Mouse (Mus musculus): ENCODE data around the gene Tesk1. TPM values are rescaled to one million over a fixed set of nuclear protein-coding genes. Genes with fewer than 3 reads are reported as not detected.

The Tesk1 gene
- polyA plus RNA-seq (2016; fragmentation: Nextera tagmentation; extraction: Ambion mirVana): 12.7 and 15.0 TPM in 2 replicates

DNA sequence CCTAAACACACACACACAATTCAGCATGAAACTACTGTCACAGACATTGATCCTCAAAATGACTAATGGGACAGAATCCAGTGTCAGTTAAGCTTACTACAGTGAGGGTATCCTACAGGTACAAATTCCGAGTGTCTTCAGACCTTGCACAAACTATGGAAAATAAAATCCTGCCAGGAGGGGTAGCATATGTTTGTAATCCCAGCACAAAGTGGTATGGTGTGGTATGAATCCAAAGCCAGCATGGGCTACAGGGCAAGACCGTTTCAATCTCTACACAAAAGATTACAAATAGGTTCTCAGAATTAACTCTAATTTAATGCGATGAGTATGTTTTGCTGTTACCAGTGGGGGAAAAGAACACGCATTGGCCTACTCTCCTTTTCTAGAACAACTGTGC is at the start of gene Tesk1:
Gene Tesk1, plus strand, starts transcription at position 301 of the 400 bp plus-strand sequence.
- Histone ChIP-seq H3K9ac (replicated peaks) (peak within 1 kb of the TSS; percentile 100), H3K4me3 (peak within 1 kb of the TSS; percentile 96), H3K9me3 (no peaks in the 10 kb centered on the region), H3K4me2 (replicated peaks) (peak within 1 kb of the TSS; percentile 92), H3K27ac (replicated peaks) (peak within 1 kb of the TSS; percentile 96), H3K4me1 (peaks cover 13% of the 10 kb centered on the region), H3K36me3 (peaks cover 19% of the 10 kb centered on the region), H3K27me3 (0 out of 2 replicates have a peak, but pooled peaks cover 3% of the 10 kb centered on the region)
- 23% methylated on average over 4 of the region's 4 CpGs for WGBS
- peak; percentile 21; the same call in 1 of the 2 replicates for ATAC-seq (ENCODE audit: low FRiP score, low read depth)

DNA sequence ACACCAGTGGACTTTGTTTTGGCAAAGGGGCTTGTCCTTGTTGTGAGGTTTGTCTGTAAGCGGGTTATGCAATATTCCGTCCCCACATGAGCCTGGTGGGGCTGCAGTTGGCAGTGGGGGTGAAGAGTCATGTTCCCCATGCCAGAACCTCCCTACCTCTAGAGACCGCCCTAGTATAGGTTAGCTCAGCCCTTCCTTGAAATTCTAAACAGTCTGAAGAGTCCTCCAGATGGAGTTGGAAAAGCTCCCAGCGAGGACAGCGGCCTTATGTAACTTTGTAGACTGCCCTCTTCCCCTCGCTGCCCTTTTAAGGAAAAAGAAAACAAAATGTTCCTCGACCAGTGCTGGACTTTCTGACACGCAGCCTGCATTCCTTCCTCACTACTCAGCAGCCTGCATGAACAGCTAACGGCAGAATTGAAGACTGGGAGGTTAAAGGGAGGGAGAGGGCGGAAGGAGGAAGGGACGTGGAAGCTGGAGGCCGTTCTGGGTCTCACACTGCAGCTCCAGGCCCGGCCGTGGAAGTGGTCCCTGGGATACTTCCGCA is 47.3 kb upstream of the Tesk1 start:
- H3K27ac ChIP-seq (replicated peaks): no peak overlapping the region
- no peaks in the 10 kb centered on the region for H3K9me3 ChIP-seq
- no peak for ATAC-seq (ENCODE audit: low FRiP score, low read depth)
- H3K9ac ChIP-seq (replicated peaks): no peak overlapping the region
- H3K27me3 ChIP-seq: no peaks in the 10 kb centered on the region
- H3K4me3 ChIP-seq: no peak overlapping the region
- H3K4me2 ChIP-seq (replicated peaks): no peak overlapping the region
- peaks cover 14% of the 10 kb centered on the region for H3K4me1 ChIP-seq
- WGBS: 75% methylated on average over 15 of the region's 15 CpGs
- no peaks in the 10 kb centered on the region for H3K36me3 ChIP-seq

- ATAC-seq (ENCODE audit: low FRiP score, low read depth): no peak
- Histone ChIP-seq H3K4me3 (no peak overlapping the region), H3K4me1 (peaks cover 14% of the 10 kb centered on the region), H3K9me3 (no peaks in the 10 kb centered on the region), H3K27ac (replicated peaks) (no peak overlapping the region), H3K9ac (replicated peaks) (no peak overlapping the region), H3K4me2 (replicated peaks) (no peak overlapping the region), H3K36me3 (no peaks in the 10 kb centered on the region), H3K27me3 (no peaks in the 10 kb centered on the region)
- 94% methylated on average over 5 of the region's 5 CpGs for WGBS
Measured at GRCm38 (mm10) chr4:43395147-43395546, 46.6 kb upstream of the Tesk1 start.

DNA sequence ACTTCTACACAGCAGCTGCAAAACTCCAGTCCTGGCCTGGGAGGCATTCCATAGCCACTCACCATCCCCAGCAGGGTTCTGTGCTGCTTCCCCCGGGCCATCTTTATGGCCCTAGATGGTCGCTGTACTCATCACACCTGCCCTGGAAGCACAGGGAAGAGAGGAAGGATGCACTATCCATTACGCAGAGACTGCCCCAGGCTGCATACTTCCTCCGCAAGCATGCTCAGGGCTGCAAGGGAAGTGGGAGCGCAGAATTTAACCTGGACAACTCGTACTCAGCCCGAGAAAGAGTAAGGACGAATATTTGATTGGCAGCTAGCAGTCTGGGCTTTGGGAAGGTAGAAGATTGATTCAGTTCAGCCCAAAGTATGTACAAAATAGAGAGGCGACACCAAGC is 45.9 kb upstream of the Tesk1 start:
- Histone ChIP-seq H3K4me1 (peaks cover 17% of the 10 kb centered on the region), H3K9ac (replicated peaks) (no peak overlapping the region), H3K36me3 (no peaks in the 10 kb centered on the region), H3K27me3 (no peaks in the 10 kb centered on the region), H3K9me3 (no peaks in the 10 kb centered on the region), H3K4me3 (no peak overlapping the region), H3K27ac (replicated peaks) (no peak overlapping the region), H3K4me2 (replicated peaks) (no peak overlapping the region)
- no peak for ATAC-seq (ENCODE audit: low FRiP score, low read depth)
- WGBS: 81% methylated on average over 9 of the region's 9 CpGs

GRCm38 (mm10) chr4:43396381-43396780 is 45.4 kb upstream of the Tesk1 start:
- no peak overlapping the region for H3K9ac ChIP-seq (replicated peaks)
- no peaks in the 10 kb centered on the region for H3K36me3 ChIP-seq
- no peak overlapping the region for H3K4me2 ChIP-seq (replicated peaks)
- H3K9me3 ChIP-seq: no peaks in the 10 kb centered on the region
- no peaks in the 10 kb centered on the region for H3K27me3 ChIP-seq
- peaks cover 22% of the 10 kb centered on the region for H3K4me1 ChIP-seq
- H3K4me3 ChIP-seq: no peak overlapping the region
- WGBS: 86% methylated on average over 5 of the region's 5 CpGs
- no peak for ATAC-seq (ENCODE audit: low FRiP score, low read depth)
- no peak overlapping the region for H3K27ac ChIP-seq (replicated peaks)

- Histone ChIP-seq H3K4me2 (replicated peaks) (no peak overlapping the region), H3K27me3 (no peaks in the 10 kb centered on the region), H3K9me3 (no peaks in the 10 kb centered on the region), H3K4me3 (no peak overlapping the region), H3K27ac (replicated peaks) (no peak overlapping the region), H3K36me3 (no peaks in the 10 kb centered on the region), H3K9ac (replicated peaks) (no peak overlapping the region), H3K4me1 (peaks cover 24% of the 10 kb centered on the region)
- ATAC-seq (ENCODE audit: low FRiP score, low read depth): no peak
- 73% methylated on average over 4 of the region's 4 CpGs for WGBS
Measured at GRCm38 (mm10) chr4:43398014-43398413, 43.7 kb upstream of the Tesk1 start.

DNA sequence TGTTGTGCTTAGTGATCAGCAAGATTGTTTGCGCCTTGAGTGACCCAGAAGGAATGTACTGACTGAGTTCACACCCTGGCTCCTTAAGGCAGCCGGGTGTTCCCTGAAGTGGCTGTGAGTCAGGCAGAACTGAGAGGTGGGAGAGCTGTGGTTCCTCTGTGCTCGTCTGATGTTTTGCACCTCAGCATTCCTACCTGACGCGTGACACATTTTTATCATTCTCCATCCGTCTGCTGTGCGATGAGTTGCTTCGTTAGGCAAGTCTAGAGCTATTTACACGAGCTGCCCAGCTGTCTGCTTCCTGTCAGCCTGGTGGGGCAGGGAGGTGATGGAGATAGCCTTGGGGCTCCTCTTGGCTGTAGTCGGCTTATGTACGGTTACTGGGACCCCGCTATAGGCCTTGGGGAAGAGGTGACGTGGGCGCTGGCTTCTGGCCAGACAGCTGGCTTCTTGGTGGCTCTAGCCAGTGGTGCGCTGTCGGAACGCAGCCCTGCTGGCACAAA is 42.9 kb upstream of the Tesk1 start:
- no peaks in the 10 kb centered on the region for H3K27me3 ChIP-seq
- H3K4me1 ChIP-seq: peaks cover 24% of the 10 kb centered on the region
- peak overlapping the region; percentile 42; the same call in 1 of the 2 replicates for H3K27ac ChIP-seq (replicated peaks)
- no peak overlapping the region for H3K4me3 ChIP-seq
- no peaks in the 10 kb centered on the region for H3K36me3 ChIP-seq
- ATAC-seq (ENCODE audit: low FRiP score, low read depth): no peak
- 70% methylated on average over 17 of the region's 17 CpGs for WGBS
- H3K9me3 ChIP-seq: no peaks in the 10 kb centered on the region
- no peak overlapping the region for H3K9ac ChIP-seq (replicated peaks)
- H3K4me2 ChIP-seq (replicated peaks): no peak overlapping the region

DNA sequence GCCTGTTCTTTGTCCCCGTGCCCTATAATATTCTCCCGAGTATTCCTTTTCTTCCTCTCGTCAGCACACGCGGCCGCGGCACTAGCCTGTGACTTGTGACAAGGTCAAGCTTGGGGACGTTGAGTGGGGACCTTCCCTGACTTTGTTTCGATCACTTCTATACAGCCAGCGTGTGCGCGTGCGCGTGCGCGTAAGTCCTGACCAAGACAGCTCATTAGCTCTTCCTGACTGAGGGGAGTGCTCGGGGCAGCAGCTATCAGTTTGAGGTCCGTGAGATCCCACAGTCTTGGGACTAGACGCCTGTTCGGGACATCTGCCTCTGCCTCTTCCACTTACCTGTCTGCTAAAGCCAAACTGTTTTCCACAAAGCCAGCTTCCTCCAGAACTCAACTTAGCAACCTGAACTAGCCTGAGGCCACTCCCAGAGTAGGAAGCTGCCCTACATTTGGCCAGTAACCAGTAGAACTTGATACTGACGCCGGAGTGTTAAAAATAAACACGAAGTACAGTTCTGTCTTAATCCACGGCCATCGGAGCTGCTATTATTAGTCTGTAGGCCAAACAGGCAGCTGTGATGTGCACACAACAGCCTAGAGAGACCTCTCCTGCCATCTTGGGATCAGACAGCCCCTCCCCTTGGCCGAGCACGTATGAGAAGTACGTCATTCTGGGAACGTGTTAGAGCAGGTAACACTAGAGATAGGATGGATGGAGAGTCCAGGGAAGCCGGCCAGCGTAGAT is 42.2 kb upstream of the Tesk1 start:
- ATAC-seq (ENCODE audit: low FRiP score, low read depth): no peak
- Histone ChIP-seq H3K4me3 (no peak overlapping the region), H3K36me3 (no peaks in the 10 kb centered on the region), H3K27me3 (no peaks in the 10 kb centered on the region), H3K27ac (replicated peaks) (no peak overlapping the region), H3K9ac (replicated peaks) (no peak overlapping the region), H3K9me3 (no peaks in the 10 kb centered on the region), H3K4me1 (peaks cover 24% of the 10 kb centered on the region), H3K4me2 (replicated peaks) (no peak overlapping the region)
- WGBS: 89% methylated on average over 31 of the region's 31 CpGs

- 13% methylated on average over 10 of the region's 10 CpGs for WGBS
- Histone ChIP-seq H3K4me2 (replicated peaks) (no peak overlapping the region; the same call in 1 of the 2 replicates), H3K27ac (replicated peaks) (no peak overlapping the region), H3K27me3 (no peaks in the 10 kb centered on the region), H3K4me3 (no peak overlapping the region), H3K9ac (replicated peaks) (peak overlapping the region; percentile 34; the same call in 1 of the 2 replicates), H3K9me3 (no peaks in the 10 kb centered on the region), H3K36me3 (no peaks in the 10 kb centered on the region), H3K4me1 (peaks cover 30% of the 10 kb centered on the region)
- peak; percentile 34; the same call in 1 of the 2 replicates for ATAC-seq (ENCODE audit: low FRiP score, low read depth)
Measured at GRCm38 (mm10) chr4:43400976-43401375, 40.8 kb upstream of the Tesk1 start.

DNA sequence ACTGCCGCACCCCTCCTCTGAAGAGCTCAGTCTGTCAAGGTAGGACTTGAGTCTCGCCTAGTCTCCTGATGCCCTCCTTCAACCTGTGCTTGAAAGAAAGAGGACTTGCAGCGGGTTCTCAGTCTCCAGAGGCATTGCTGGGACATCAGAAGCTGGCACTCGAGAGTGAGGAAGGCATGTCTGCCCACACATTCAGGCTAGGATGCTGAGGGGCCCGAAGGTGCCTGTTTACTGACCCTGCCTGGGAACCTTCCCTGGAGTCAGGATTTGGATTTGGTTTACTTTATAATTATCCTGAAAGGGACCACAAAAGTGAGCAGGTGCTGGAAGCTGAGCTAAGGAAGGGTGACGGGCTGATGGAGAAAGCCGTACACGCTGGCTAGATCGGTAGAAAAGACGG is 40.3 kb upstream of the Tesk1 start:
- ATAC-seq (ENCODE audit: low FRiP score, low read depth): no peak
- Histone ChIP-seq H3K4me3 (no peak overlapping the region), H3K36me3 (no peaks in the 10 kb centered on the region), H3K4me1 (peaks cover 34% of the 10 kb centered on the region), H3K9ac (replicated peaks) (peak overlapping the region; percentile 34; the same call in 1 of the 2 replicates), H3K27ac (replicated peaks) (no peak overlapping the region), H3K9me3 (no peaks in the 10 kb centered on the region), H3K4me2 (replicated peaks) (no peak overlapping the region), H3K27me3 (no peaks in the 10 kb centered on the region)
- WGBS: 79% methylated on average over 10 of the region's 10 CpGs

- Histone ChIP-seq H3K9me3 (no peaks in the 10 kb centered on the region), H3K27ac (replicated peaks) (no peak overlapping the region), H3K9ac (replicated peaks) (no peak overlapping the region), H3K4me3 (no peak overlapping the region), H3K36me3 (no peaks in the 10 kb centered on the region), H3K4me1 (peaks cover 38% of the 10 kb centered on the region), H3K4me2 (replicated peaks) (no peak overlapping the region), H3K27me3 (no peaks in the 10 kb centered on the region)
- 89% methylated on average over 9 of the region's 9 CpGs for WGBS
- ATAC-seq (ENCODE audit: low FRiP score, low read depth): no peak
Measured at GRCm38 (mm10) chr4:43402212-43402611, 39.5 kb upstream of the Tesk1 start.

DNA sequence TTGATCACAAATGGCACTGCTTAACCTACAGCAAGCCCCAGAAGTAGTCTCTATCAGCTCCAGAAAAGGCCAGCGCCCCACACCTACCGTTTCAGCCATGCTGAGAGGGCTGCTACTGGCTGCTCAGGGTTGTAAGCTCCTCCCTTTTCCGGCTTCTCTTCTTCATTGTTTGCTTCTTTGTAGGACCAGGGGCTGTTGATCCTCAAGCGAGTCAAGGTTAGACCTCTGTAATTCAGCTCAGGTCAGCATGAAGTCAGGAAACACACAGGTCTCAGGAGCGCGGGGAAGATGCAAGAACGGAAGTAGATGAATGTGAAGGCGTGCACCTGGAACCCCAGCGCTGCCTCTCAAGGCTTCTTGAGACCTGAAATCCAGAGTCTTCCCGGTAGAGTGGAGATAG is 37.0 kb upstream of the Tesk1 start:
- Histone ChIP-seq H3K4me1 (peaks cover 33% of the 10 kb centered on the region), H3K4me3 (no peak overlapping the region), H3K9me3 (no peaks in the 10 kb centered on the region), H3K9ac (replicated peaks) (no peak overlapping the region), H3K27me3 (no peaks in the 10 kb centered on the region), H3K27ac (replicated peaks) (no peak overlapping the region), H3K36me3 (no peaks in the 10 kb centered on the region), H3K4me2 (replicated peaks) (no peak overlapping the region)
- WGBS: 89% methylated on average over 10 of the region's 10 CpGs
- no peak for ATAC-seq (ENCODE audit: low FRiP score, low read depth)

All from midbrain, embryonic 12.5 days (tissue).